Mouse (Mus musculus): ENCODE results near the gene Psen1. TPM values are rescaled to one million over a fixed set of nuclear protein-coding genes. Genes with fewer than 3 reads are reported as not detected.

Gene Psen1
- total and polyA plus RNA-seq, 3 experiments: 28.4 to 61.1 (median 45.8) TPM

DNA sequence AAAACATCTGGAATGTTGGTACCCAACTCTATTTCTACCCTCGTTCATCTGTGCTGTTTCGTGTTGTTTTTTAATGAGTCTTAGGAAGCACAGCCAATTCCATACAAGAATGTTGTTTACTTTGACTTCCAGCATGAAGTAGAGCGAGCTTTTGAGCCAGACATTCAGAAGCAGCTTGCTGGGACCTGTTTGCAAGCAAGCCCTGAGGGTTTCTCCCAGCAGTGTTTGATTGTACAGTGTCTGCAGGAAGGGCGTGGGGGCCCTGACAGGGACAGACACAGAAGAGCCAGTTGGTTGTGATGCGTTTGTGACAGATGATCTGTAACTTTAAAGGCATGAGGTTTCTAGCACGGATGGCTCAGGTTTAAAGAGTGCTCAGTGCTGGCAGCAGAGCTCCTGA, 33.3 kb downstream of the Psen1 start:
- H3K9ac ChIP-seq (ENCODE audit: insufficient read depth, low read depth): no peak overlapping the region
- H3K27me3 ChIP-seq (replicated peaks): no peaks in the 10 kb centered on the region
- DNase-seq (ENCODE audit: extremely low read depth): no peak
- H3K4me3 ChIP-seq (replicated peaks in 1 of 3; ENCODE audit: low read depth in 2 of 3, low read length in 2 of 3, poor library complexity in 1 of 3): no peak overlapping the region
- no peak overlapping the region for H3K4me2 ChIP-seq (ENCODE audit: insufficient read depth, low read depth, poor library complexity, severe bottlenecking)
- no peaks in the 10 kb centered on the region; the same call in 1 of the 2 replicates for H3K79me2 ChIP-seq (replicated peaks; ENCODE audit: control insufficient read depth, extremely low read depth, insufficient read depth, poor library complexity, severe bottlenecking)
- H3K9me3 ChIP-seq (replicated peaks; ENCODE audit: low read length): no peaks in the 10 kb centered on the region
- H3K36me3 ChIP-seq (replicated peaks in 1 of 2; ENCODE audit: control insufficient read depth in 1 of 2, insufficient read depth in 1 of 2, low read length in 1 of 2): peaks cover 58 to 82% of the 10 kb centered on the region in 2 experiments
- TF ChIP-seq IRF4 (IDR thresholded peaks at IDR 0.05; ENCODE audit: low read depth, low read length): no peak
- TF ChIP-seq ZC3H11A (IDR thresholded peaks at IDR 0.05; ENCODE audit: low read depth, low read length): no peak
- TF ChIP-seq RAD21 (IDR thresholded peaks at IDR 0.05; ENCODE audit: low read depth, low read length): no peak
- TF ChIP-seq E2F4 (IDR thresholded peaks at IDR 0.05; ENCODE audit: insufficient replicate concordance, low read depth, low read length): no peak
- no peak for TF ChIP-seq UBTF (IDR thresholded peaks at IDR 0.05; ENCODE audit: low read depth, low read length)
- no peak for TF ChIP-seq POLR2A (IDR thresholded peaks at IDR 0.05; ENCODE audit: low read depth, low read length)
- TF ChIP-seq EP300 (IDR thresholded peaks at IDR 0.05; ENCODE audit: low read length): no peak
- no peak for TF ChIP-seq KAT2A (IDR thresholded peaks at IDR 0.05; ENCODE audit: insufficient replicate concordance, low read length)
- TF ChIP-seq ZKSCAN1 (IDR thresholded peaks at IDR 0.05; ENCODE audit: borderline replicate concordance, low read depth, low read length): no peak
- no peak for TF ChIP-seq MAX (IDR thresholded peaks at IDR 0.05; ENCODE audit: low read length)
- TF ChIP-seq MEF2A (IDR thresholded peaks at IDR 0.05; ENCODE audit: borderline replicate concordance, low read depth, low read length): no peak
- TF ChIP-seq CTCF (conservative IDR thresholded peaks at IDR 0.05 in 1 of 2, IDR thresholded peaks at IDR 0.05 in 1 of 2; ENCODE audit: low read depth in 2 of 2, low read length in 2 of 2): no peak
- TF ChIP-seq SMC3 (IDR thresholded peaks at IDR 0.05; ENCODE audit: low read depth, low read length): no peak
- no peak for TF ChIP-seq TBP (conservative IDR thresholded peaks at IDR 0.05; ENCODE audit: low read depth, low read length)
- no peak for TF ChIP-seq ZMIZ1 (IDR thresholded peaks at IDR 0.05; ENCODE audit: low read depth, low read length)
- no peak for TF ChIP-seq RCOR1 (conservative IDR thresholded peaks at IDR 0.05; ENCODE audit: low read depth, low read length)
- TF ChIP-seq GABPA (IDR thresholded peaks at IDR 0.05; ENCODE audit: insufficient replicate concordance, low read depth, low read length): no peak
- TF ChIP-seq ETS1 (conservative IDR thresholded peaks at IDR 0.05; ENCODE audit: low read depth, low read length): no peak
- TF ChIP-seq MAZ (IDR thresholded peaks at IDR 0.05; ENCODE audit: low read depth, low read length): no peak
- no peak for TF ChIP-seq CHD1 (IDR thresholded peaks at IDR 0.05; ENCODE audit: low read depth, low read length)
- no peak overlapping the region for H3K27ac ChIP-seq (ENCODE audit: insufficient read depth, low read depth)
- H3K4me1 ChIP-seq (ENCODE audit: control insufficient read depth in 1 of 2, insufficient read depth in 2 of 2): peaks cover 6 to 31% of the 10 kb centered on the region in 2 experiments; a peak in 3 of 4 replicates
- in situ Hi-C loops (cut with MboI; ENCODE audit: low pct_ligation_motif_present, low pct_unique_long_range_greater_than_20kb, low sequenced_read_pairs) (no loop called here), dilution Hi-C loops (cut with MboI; ENCODE audit: extremely low pct_ligation_motif_present, extremely low pct_unique_long_range_greater_than_20kb, low sequenced_read_pairs) (no loop called here)

DNA sequence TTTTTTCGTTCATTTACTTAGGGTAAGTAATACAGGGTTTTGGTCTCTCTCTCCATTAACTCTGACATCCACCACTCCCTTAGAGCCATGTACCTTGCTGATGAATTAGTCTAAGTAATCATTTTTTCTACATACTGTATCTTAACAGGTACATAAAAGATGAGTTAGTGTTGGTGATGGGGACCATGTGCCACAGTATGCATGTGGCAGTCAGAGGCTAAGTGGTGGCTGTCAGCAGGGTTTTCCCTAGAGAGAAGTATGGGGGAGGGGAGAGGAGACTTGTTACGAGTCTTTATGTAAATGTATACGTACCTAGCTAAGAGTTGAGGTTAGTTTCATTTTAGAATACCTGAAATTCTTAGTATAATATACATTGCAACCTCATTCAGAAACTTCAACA, 35.1 kb downstream of the Psen1 start:
- no peaks in the 10 kb centered on the region for H3K27me3 ChIP-seq (replicated peaks)
- H3K4me2 ChIP-seq (ENCODE audit: insufficient read depth, low read depth, poor library complexity, severe bottlenecking): no peak overlapping the region
- H3K4me1 ChIP-seq (ENCODE audit: control insufficient read depth in 1 of 2, insufficient read depth in 2 of 2): peaks cover 6 to 46% of the 10 kb centered on the region in 2 experiments; a peak in 3 of 4 replicates
- H3K9ac ChIP-seq (ENCODE audit: insufficient read depth, low read depth): no peak overlapping the region
- peak; percentile 72 for DNase-seq (ENCODE audit: extremely low read depth)
- H3K27ac ChIP-seq (ENCODE audit: insufficient read depth, low read depth): no peak overlapping the region
- no peaks in the 10 kb centered on the region for H3K9me3 ChIP-seq (replicated peaks; ENCODE audit: low read length)
- TF ChIP-seq MYC (IDR thresholded peaks at IDR 0.05; ENCODE audit: low read depth, low read length): peak; percentile 90
- TF ChIP-seq SMC3 (IDR thresholded peaks at IDR 0.05; ENCODE audit: low read depth, low read length): no peak
- 0 out of 2 replicates have a peak, but pooled peaks have one; percentile 44 for TF ChIP-seq MXI1 (IDR thresholded peaks at IDR 0.05; ENCODE audit: low read depth, low read length)
- no peak for TF ChIP-seq ETS1 (conservative IDR thresholded peaks at IDR 0.05; ENCODE audit: low read depth, low read length)
- TF ChIP-seq MAX (IDR thresholded peaks at IDR 0.05; ENCODE audit: low read length): peak; percentile 59; the same call in 1 of the 2 replicates
- TF ChIP-seq ZNF384 (IDR thresholded peaks at IDR 0.05; ENCODE audit: low read depth, low read length): no peak
- peaks cover 52 to 82% of the 10 kb centered on the region in 2 experiments for H3K36me3 ChIP-seq (replicated peaks in 1 of 2; ENCODE audit: control insufficient read depth in 1 of 2, insufficient read depth in 1 of 2, low read length in 1 of 2)
- dilution Hi-C loops (cut with MboI; ENCODE audit: extremely low pct_ligation_motif_present, extremely low pct_unique_long_range_greater_than_20kb, low sequenced_read_pairs) (no loop called here), in situ Hi-C loops (cut with MboI; ENCODE audit: low pct_ligation_motif_present, low pct_unique_long_range_greater_than_20kb, low sequenced_read_pairs) (no loop called here)
- H3K4me3 ChIP-seq (replicated peaks in 1 of 3; ENCODE audit: low read depth in 2 of 3, low read length in 2 of 3, poor library complexity in 1 of 3): no peak overlapping the region
- no peaks in the 10 kb centered on the region; the same call in 1 of the 2 replicates for H3K79me2 ChIP-seq (replicated peaks; ENCODE audit: control insufficient read depth, extremely low read depth, insufficient read depth, poor library complexity, severe bottlenecking)

All from CH12.LX (cell line).